Mouse (Mus musculus) cortical plate, adult 2 months (tissue): Measurements from ENCODE around the gene Rtp4.

Experiments used
- CTCF ChIP-seq: fragments of 200-500 bp; IDR thresholded peaks from 2 replicates; pipeline ENCODE4 v1.5.1; 2011; ENCODE audit warnings: mild to moderate bottlenecking, control low read depth, low read length; ENCODE audit not compliant: insufficient read depth; ENCODE audit errors: extremely low read depth
- POLR2A ChIP-seq: fragments of 200-500 bp; IDR thresholded peaks from 2 replicates; pipeline ENCODE4 v1.6.1; 2011; ENCODE audit warnings: mild to moderate bottlenecking, low read length, control low read depth; ENCODE audit not compliant: insufficient read depth; ENCODE audit errors: extremely low read depth

GRCm38 (mm10) chr16:23592501-23592900 is 72.4 kb downstream of the Rtp4 start:
- TF ChIP-seq CTCF (no peak), POLR2A (no peak)
